Mouse (Mus musculus) layer of hippocampus, adult 6 months (tissue): ENCODE measurements around the gene Capn11. TPM values are rescaled to one million over a fixed set of nuclear protein-coding genes. Genes with fewer than 3 reads are reported as not detected.

ENCODE experiments used
- long read RNA-seq, 2 experiments: library from polyadenylated mRNA; unstranded; transcript quantifications; one replicate each; pipeline ENCODE4 v2.0.0; 2019 to 2020
- polyA plus RNA-seq: library from polyadenylated mRNA; unstranded; fragments of <200 nt; fragmentation: Nextera tagmentation; gene quantifications from 2 replicates; pipeline ENCODE4 v1.2.3, GENCODE M21; 2021

Capn11 gene
- 0.05 TPM in 1 of 2 replicates, not detected in the other for polyA plus RNA-seq
- long read RNA-seq, experiment 1 = 0 reads
- long read RNA-seq, experiment 2, partial matches to known transcripts = 0 of 2 reads
- long read RNA-seq, experiment 2, other reads (novel, unspliced or antisense) = 2 of 2 reads

DNA sequence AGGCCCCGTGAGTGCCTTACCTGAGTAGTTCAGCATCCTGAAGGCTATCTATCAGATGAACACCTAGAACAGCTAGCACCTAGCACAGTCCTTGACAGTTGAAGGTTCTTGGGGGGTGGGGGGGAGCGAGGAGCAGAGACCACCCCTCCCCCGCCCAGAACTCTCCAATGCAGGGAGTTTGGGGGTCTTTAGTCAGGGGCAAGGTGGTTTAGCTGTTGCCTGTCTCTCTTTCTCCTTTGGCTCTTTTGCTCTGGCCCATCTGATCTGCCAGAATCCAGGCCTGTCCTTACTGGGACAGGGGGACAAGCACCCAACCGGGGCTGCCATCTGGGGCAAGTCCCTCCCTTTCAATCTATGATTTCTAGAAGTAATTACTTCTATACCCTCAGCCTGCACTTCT lies at the start of gene Capn11:
TSS of gene Capn11 (minus strand) at position 101 of the 400 bp plus-strand sequence.

GRCm38 (mm10) chr17:45686716-45687115 lies 27.6 kb upstream of the Capn11 start, which contains the start of gene Tmem63b:
TSS of gene Tmem63b (minus strand) at chr17:45686905.

GRCm38 (mm10) chr17:45686093-45686619 lies 27.0 kb upstream of the Capn11 start, which contains the start of gene Mrpl14:
TSS of gene Mrpl14 (plus strand) at chr17:45686322.

DNA sequence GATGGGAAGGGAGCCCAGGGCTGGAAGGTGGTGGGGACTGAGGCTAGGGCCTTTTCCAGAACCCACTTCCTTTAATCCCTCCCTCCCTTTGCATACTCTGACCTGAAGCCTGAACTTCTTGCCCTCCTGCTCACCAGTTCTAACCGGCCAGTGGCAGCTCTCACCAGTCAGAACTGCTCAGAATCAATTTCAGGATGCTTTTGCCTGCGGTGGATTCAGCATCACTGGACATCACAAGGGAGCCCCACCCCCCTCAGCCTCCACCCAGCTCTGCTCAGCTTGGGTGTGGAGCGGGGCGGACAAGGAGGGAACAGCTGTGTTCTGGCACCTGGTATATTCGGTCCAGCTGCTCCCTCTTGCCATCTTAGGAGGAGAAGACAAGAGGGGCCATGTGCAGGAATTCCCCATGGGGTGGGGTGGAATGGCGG lies 57.2 kb downstream of the Capn11 start, which contains the start of gene Mymx:
TSS of gene Mymx (minus strand) at position 226 of the 428 bp plus-strand sequence.

DNA sequence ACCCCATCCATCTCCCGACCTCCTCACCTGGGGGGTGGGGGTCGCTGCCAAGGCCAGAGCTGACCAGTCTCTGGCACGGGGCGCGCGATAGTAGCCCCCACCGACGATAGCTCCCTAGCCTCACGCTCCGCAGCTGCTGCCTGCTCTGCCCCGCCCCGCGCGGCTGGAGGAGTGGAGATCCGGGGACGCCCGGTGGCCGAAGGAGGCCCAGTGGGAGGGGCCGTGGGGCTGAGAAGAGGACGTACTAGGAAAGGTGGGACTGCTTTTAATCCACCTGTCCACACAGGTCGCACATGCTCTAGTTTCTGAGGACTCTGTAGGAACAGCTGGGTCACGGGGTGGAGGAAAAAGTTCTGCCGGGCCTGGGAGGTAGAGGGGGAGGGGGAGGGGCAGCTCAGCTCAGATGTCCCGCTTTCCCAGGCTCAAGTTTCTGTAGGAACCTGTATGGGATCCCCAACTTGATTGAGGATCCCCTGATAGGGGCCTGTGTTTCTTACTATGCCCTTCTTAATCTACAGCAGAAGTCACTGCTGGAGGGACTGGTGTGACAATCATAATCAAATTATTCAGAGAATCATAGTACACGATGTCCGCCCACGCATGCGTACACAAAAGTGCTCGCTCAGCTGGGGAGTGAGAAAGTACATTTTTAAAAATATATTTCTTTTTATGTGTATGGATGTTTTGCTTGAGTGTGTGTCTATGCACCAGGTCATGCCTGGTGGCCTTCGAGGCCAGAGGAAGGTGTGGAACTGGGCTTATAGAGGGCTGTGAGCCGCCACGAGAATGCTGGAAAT lies 59.5 kb downstream of the Capn11 start, which contains the start of gene Slc29a1:
TSS of gene Slc29a1 (minus strand) at position 161 of the 797 bp plus-strand sequence.

Other genes starting within 250 kb of the Capn11 start
- 18.6 and 19.0 TPM in 2 replicates for gene Cdc5l, start 225.6 kb downstream of the Capn11 start, polyA plus RNA-seq
- 5.1 and 6.3 TPM in 2 replicates for gene Spats1, start 183.9 kb downstream of the Capn11 start, polyA plus RNA-seq
- gene Aars2, start 152.5 kb downstream of the Capn11 start, polyA plus RNA-seq = 12.8 and 12.9 TPM in 2 replicates
- gene Tcte1, start 135.9 kb downstream of the Capn11 start, polyA plus RNA-seq = 9.9 and 10.8 TPM in 2 replicates
- gene Tmem151b, start 109.6 kb downstream of the Capn11 start, polyA plus RNA-seq = 18.5 and 20.3 TPM in 2 replicates
- gene Nfkbie, start 103.6 kb downstream of the Capn11 start, polyA plus RNA-seq = 1.6 and 1.8 TPM in 2 replicates
- gene Slc35b2, start 95.5 kb downstream of the Capn11 start, polyA plus RNA-seq = 83.8 and 87.7 TPM in 2 replicates
- 3,458 and 3,875 TPM in 2 replicates for gene Hsp90ab1, start 86.1 kb downstream of the Capn11 start, polyA plus RNA-seq
- 26.0 and 26.3 TPM in 2 replicates for gene Slc29a1, start 59.7 kb downstream of the Capn11 start, polyA plus RNA-seq
- gene Mymx, start 57.2 kb downstream of the Capn11 start, polyA plus RNA-seq = not detected in 2 replicates
- gene Mrpl14, start 27.0 kb upstream of the Capn11 start, polyA plus RNA-seq = 155 TPM in 2 replicates
- 61.9 and 72.1 TPM in 2 replicates for gene Tmem63b, start 27.6 kb upstream of the Capn11 start, polyA plus RNA-seq
- 0.64 and 0.90 TPM in 2 replicates for gene 1600014C23Rik, start 74.5 kb upstream of the Capn11 start, polyA plus RNA-seq